Mouse (Mus musculus): ENCODE results near the gene Plekhn1. TPM values are rescaled to one million over a fixed set of nuclear protein-coding genes. Genes with fewer than 3 reads are reported as not detected.

Gene Plekhn1
- polyA plus RNA-seq, 1 experiment from 2014 or later, result 23.9 TPM

Small RNAs within 50 kb of the gene (microRNA-seq; reads per million reads assigned to microRNA genes)
- gene Mir7658, result 11.0 reads per million, percentile 22 among the genes with 10 or more reads in this experiment

Other genes starting within 250 kb of the Plekhn1 start
- gene B3galt6, start 242.2 kb downstream of the Plekhn1 start, polyA plus RNA-seq (2016; fragmentation: Nextera tagmentation; extraction: Ambion mirVana), result 12.7 and 15.7 TPM in 2 replicates
- gene Sdf4, start 242.0 kb downstream of the Plekhn1 start, polyA plus RNA-seq (2016; fragmentation: Nextera tagmentation; extraction: Ambion mirVana), result 132 and 138 TPM in 2 replicates
- gene Tnfrsf4, start 221.0 kb downstream of the Plekhn1 start, polyA plus RNA-seq (2016; fragmentation: Nextera tagmentation; extraction: Ambion mirVana), result 1.1 and 1.4 TPM in 2 replicates
- gene Tnfrsf18, start 208.7 kb downstream of the Plekhn1 start, polyA plus RNA-seq (2016; fragmentation: Nextera tagmentation; extraction: Ambion mirVana), result 1.2 and 1.4 TPM in 2 replicates
- gene Ttll10, start 175.4 kb downstream of the Plekhn1 start, polyA plus RNA-seq (2016; fragmentation: Nextera tagmentation; extraction: Ambion mirVana), result 0.69 and 0.95 TPM in 2 replicates
- gene 9430015G10Rik, start 124.9 kb downstream of the Plekhn1 start, polyA plus RNA-seq (2016; fragmentation: Nextera tagmentation; extraction: Ambion mirVana), result 73.9 and 76.9 TPM in 2 replicates
- 0.70 and 0.89 TPM in 2 replicates for gene Rnf223, start 104.3 kb downstream of the Plekhn1 start, polyA plus RNA-seq (2016; fragmentation: Nextera tagmentation; extraction: Ambion mirVana)
- 59.0 and 61.7 TPM in 2 replicates for gene Agrn, start 37.4 kb downstream of the Plekhn1 start, polyA plus RNA-seq (2016; fragmentation: Nextera tagmentation; extraction: Ambion mirVana)
- 0.34 and 0.47 TPM in 2 replicates for gene Isg15, start 34.0 kb downstream of the Plekhn1 start, polyA plus RNA-seq (2016; fragmentation: Nextera tagmentation; extraction: Ambion mirVana)
- gene AW011738, start 31.6 kb downstream of the Plekhn1 start, polyA plus RNA-seq (2016; fragmentation: Nextera tagmentation; extraction: Ambion mirVana), result 2.2 and 2.7 TPM in 2 replicates
- gene Perm1, start 19.0 kb downstream of the Plekhn1 start, polyA plus RNA-seq (2016; fragmentation: Nextera tagmentation; extraction: Ambion mirVana), result 0.60 and 0.65 TPM in 2 replicates
- 110 and 120 TPM in 2 replicates for gene Noc2l, start 1.2 kb upstream of the Plekhn1 start, polyA plus RNA-seq (2016; fragmentation: Nextera tagmentation; extraction: Ambion mirVana)
- 1.2 and 1.6 TPM in 2 replicates for gene Samd11, start 20.8 kb upstream of the Plekhn1 start, polyA plus RNA-seq (2016; fragmentation: Nextera tagmentation; extraction: Ambion mirVana)
- not detected in 2 replicates for gene Vmn2r-ps159, start 96.2 kb upstream of the Plekhn1 start, polyA plus RNA-seq (2016; fragmentation: Nextera tagmentation; extraction: Ambion mirVana)

Measured in embryonic facial prominence, embryonic 10.5 days (tissue).